Mouse (Mus musculus) Patski (cell line): ENCODE measurements at regions not wholly inside any gene's neighbourhood (a gene's known extent, or its start where the extent isn't known, plus 50 kb on each side); places are given as distances from the start of the nearest gene placed in this dataset.

Experiments used
- ATAC-seq: fragments of 100-300 bp; one replicate; pipeline ENCODE4 v1.8.0; 2021
- CTCF ChIA-PET: fragments of 350-600 bp; sonication (Branson Sonifier 250); formaldehyde crosslinking; loops from one replicate; lab custom pipeline; 2022; ENCODE audit warnings: inconsistent platforms; lab: Charles Lee
- POLR2A ChIA-PET: fragments of 350-600 bp; sonication (Branson Sonifier 250); formaldehyde crosslinking; loops from one replicate; lab custom pipeline; 2022; ENCODE audit warnings: antibody characterized with exemption, inconsistent platforms; lab: Charles Lee
- DNase-seq: peaks from one replicate; pipeline ENCODE4 v3.0.0-alpha.2; 2011; ENCODE audit warnings: low read depth, low spot score
- H3K27me3 ChIP-seq: fragments of 371-371 bp; one replicate; pipeline ENCODE4 v1.5.1; 2021
- CTCF ChIP-seq: fragments of 100-300 bp; IDR thresholded peaks from one replicate; pipeline ENCODE4 v1.5.1; 2021
- in situ Hi-C: fragments of 300-500 bp; cut with MboI; formaldehyde crosslinking; loops from 3 replicates; pipeline ENCODE4 v1.11.1; 2018; ENCODE audit warnings: low pct_unique_long_range_greater_than_20kb, mixed read lengths

DNA sequence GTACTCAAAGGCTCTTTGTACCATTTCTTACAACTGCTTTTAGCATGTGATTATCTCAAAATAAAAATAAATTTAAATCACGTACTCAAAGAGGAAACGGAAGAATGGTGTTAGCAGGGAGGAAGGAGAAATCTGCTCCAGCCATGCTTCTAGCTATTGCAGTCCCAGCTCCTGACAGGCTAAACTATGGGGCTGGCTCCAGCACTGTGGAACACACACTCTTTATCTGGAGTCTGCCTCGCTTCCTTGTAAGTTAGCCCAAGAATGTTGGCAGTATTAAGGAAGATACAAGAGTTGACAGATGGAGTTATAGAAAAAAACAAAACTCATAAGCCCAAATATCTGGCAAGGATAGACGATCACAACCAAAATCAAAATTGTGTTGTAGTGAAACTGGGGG, 161.5 kb upstream of the AI593442 start:
- CTCF ChIA-PET: no interaction called here
- in situ Hi-C loops: no loop called here
- POLR2A ChIA-PET: no interaction called here
- no peaks in the 10 kb centered on the region for H3K27me3 ChIP-seq
- TF ChIP-seq CTCF: no peak
- no peak for ATAC-seq
- DNase-seq: no peak

DNA sequence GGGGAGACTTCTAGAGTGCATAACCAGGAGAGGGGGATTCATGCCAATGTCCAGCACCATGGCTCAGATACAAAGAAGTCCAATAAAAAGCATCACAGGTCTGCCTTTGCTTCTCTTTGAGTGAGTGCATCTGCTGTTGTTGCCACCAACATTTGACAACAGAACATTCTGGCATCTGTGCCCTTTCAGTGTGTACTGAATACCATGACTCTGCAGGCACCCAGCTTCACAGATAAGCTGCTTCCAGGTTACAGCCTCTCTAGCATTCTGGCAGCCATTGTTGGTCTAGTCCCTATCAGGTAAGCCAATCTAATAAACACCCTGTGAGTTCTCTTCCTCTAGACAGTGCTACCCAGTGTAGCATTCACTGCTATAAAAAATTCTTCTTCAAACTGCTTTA, 160.4 kb upstream of the AI593442 start:
- POLR2A ChIA-PET: no interaction called here
- CTCF ChIA-PET: no interaction called here
- in situ Hi-C loops: no loop called here
- DNase-seq: no peak
- TF ChIP-seq CTCF: no peak
- H3K27me3 ChIP-seq: no peaks in the 10 kb centered on the region
- no peak for ATAC-seq

DNA sequence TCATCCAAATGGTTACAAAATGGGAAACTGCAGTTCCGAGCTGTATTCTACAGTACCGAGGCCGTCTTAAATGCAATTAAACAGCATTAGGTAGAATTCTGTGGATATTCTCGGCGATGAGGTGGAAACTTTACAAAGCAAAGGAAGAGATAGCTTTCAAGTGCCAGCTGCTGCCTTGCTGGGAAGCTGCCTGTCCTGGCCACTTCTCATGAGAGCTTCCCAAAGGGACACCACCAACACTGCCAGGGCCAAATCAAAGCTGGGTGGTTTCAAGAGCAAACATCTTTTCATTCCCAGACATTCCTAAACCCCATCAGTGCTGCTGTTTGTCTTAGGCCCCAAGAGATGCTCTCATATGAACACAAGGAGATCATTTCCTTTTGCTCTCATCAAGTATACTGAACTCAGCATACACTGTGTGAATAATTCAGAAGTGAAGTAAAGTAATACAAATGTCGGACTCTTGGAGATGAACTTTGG, 156.6 kb upstream of the AI593442 start:
- POLR2A ChIA-PET: no interaction called here
- ATAC-seq (no peak), DNase-seq (no peak)
- in situ Hi-C loops: no loop called here
- H3K27me3 ChIP-seq: peaks cover 11% of the 10 kb centered on the region
- CTCF ChIA-PET: no interaction called here
- TF ChIP-seq CTCF: no peak

GRCm38 (mm10) chr9:52835481-52836150, 156.0 kb upstream of the AI593442 start:
- in situ Hi-C loops: no loop called here

GRCm38 (mm10) chr9:52826781-52827180, 147.2 kb upstream of the AI593442 start:
- in situ Hi-C loops: no loop called here
- POLR2A ChIA-PET: no interaction called here
- no peak for ATAC-seq
- CTCF ChIA-PET: no interaction called here
- peaks cover 29% of the 10 kb centered on the region for H3K27me3 ChIP-seq
- TF ChIP-seq CTCF: no peak
- DNase-seq: no peak

More at GRCm38 (mm10) chr9:52835481-52836150, 156.0 kb upstream of the AI593442 start:
- H3K27me3 ChIP-seq: peaks cover 15% of the 10 kb centered on the region
- TF ChIP-seq CTCF: no peak
- no peak for ATAC-seq
- no peak for DNase-seq
- POLR2A ChIA-PET: no interaction called here
- CTCF ChIA-PET: no interaction called here

GRCm38 (mm10) chr9:52816309-52816708, 136.7 kb upstream of the AI593442 start:
- H3K27me3 ChIP-seq: peaks cover 4% of the 10 kb centered on the region
- ChIA-PET CTCF (no interaction called here), POLR2A (no interaction called here)
- DNase-seq (no peak), ATAC-seq (no peak)
- TF ChIP-seq CTCF: no peak
- in situ Hi-C loops: no loop called here

- H3K27me3 ChIP-seq: peaks cover 11% of the 10 kb centered on the region
- no peak for TF ChIP-seq CTCF
- ChIA-PET POLR2A (no interaction called here), CTCF (no interaction called here)
- no peak for ATAC-seq
- DNase-seq: no peak
- in situ Hi-C loops: no loop called here
Measured at GRCm38 (mm10) chr9:52802969-52803368, 123.4 kb upstream of the AI593442 start.

- no peak for TF ChIP-seq CTCF
Measured at GRCm38 (mm10) chr9:52801801-52802200, 122.2 kb upstream of the AI593442 start.

DNA sequence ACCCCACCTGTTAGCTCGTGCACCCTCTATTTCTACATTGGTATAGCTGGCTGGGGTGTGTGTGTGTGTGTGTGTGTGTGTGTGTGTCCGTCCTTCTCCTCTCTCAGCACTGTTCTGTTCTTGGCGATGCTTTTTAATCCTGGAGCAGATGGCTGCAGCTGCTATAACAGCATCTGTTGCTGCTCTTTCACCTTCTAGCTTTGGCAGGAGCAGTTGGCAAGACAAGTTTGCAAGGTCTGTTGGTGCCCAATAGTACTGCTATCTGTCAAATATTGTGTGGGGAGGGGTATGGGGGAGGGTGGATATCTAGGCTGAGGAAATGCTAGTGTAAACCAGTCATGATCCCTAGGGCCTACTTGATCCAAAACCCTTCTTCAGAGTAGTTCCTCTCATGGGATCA, 120.9 kb upstream of the AI593442 start:
- CTCF ChIA-PET: no interaction called here
- DNase-seq (no peak), ATAC-seq (no peak)
- no peak for TF ChIP-seq CTCF
- POLR2A ChIA-PET: no interaction called here
- in situ Hi-C loops: no loop called here
- H3K27me3 ChIP-seq: no peaks in the 10 kb centered on the region

More at GRCm38 (mm10) chr9:52801801-52802200, 122.2 kb upstream of the AI593442 start:
- no peak for ATAC-seq
- peaks cover 11% of the 10 kb centered on the region for H3K27me3 ChIP-seq
- ChIA-PET POLR2A (no interaction called here), CTCF (no interaction called here)
- no peak for DNase-seq
- in situ Hi-C loops: no loop called here

DNA sequence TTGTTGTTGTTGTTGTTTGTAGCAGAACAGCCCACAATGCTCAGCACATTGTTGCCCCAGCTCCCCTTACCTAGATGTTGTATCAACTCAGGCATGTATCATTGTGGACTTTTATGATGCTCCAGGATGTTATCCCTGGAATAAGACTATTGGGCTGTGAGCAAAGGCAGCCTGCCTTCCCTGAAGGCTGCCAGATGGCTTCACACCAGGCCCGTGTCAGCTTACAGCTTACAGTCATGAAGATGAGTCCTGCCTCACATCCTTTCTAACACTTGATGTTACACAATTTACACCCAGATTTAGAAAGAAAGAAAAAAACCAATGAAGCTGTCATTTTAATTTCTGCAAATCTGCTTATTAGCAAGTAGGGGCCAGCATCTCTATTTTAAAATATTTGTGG, 113.0 kb upstream of the AI593442 start:
- no peak for DNase-seq
- ChIA-PET POLR2A (no interaction called here), CTCF (no interaction called here)
- no peak for ATAC-seq
- no peak for TF ChIP-seq CTCF
- in situ Hi-C loops: no loop called here
- H3K27me3 ChIP-seq: no peaks in the 10 kb centered on the region

DNA sequence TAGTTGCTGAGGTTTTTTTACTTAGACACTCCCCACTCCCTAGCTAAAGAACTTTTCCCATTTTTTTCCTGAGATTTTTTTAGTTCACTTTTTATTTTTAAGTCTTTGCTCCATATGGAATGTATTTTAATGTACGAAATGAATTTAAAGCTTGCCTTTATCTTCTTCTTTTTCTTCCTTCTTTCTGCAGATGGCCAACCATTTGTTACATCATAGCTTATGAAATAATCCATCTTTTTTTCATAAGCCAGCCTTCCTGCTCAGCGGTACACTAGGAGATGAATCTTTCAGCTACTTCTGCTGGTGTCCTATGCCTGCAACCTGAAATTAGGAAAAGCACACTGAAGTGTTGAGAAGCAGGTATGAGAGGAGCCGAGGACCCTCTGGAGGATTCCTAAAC, 102.9 kb upstream of the AI593442 start:
- ATAC-seq (no peak), DNase-seq (no peak)
- ChIA-PET CTCF (no interaction called here), POLR2A (no interaction called here)
- TF ChIP-seq CTCF: no peak
- no peaks in the 10 kb centered on the region for H3K27me3 ChIP-seq
- in situ Hi-C loops: no loop called here

- ChIA-PET CTCF (no interaction called here), POLR2A (no interaction called here)
- DNase-seq (no peak), ATAC-seq (no peak)
- no peak for TF ChIP-seq CTCF
- H3K27me3 ChIP-seq: no peaks in the 10 kb centered on the region
- in situ Hi-C loops: no loop called here
Measured at GRCm38 (mm10) chr9:52776542-52776941, 97.0 kb upstream of the AI593442 start.
